Mouse (Mus musculus) hindbrain, embryonic 11.5 days (tissue): ENCODE results near the gene Ern1. TPM values are rescaled to one million over a fixed set of nuclear protein-coding genes. Genes with fewer than 3 reads are reported as not detected.

ENCODE experiments used
- ATAC-seq: fragments of 200-750 bp; cut with Nextera tagmentation; 2 replicates; pipeline ENCODE4 v1.8.0; 2017; ENCODE audit warnings: mild to moderate bottlenecking, moderate TSS enrichment, moderate library complexity; ENCODE audit not compliant: low FRiP score
- DNase-seq: peaks from one replicate; pipeline ENCODE4 v3.0.0-alpha.2; 2015; ENCODE audit warnings: low spot score
- H3K27ac ChIP-seq: fragments of 300-500 bp; sonication (generic); 2 replicates; pipeline ENCODE4 v1.5.1; 2014; ENCODE audit warnings: mild to moderate bottlenecking, low read depth, low read length
- H3K27me3 ChIP-seq: fragments of 300-500 bp; sonication (generic); 2 replicates; pipeline ENCODE4 v1.6.1; 2014; ENCODE audit warnings: mild to moderate bottlenecking, low read length, moderate library complexity, mixed read lengths; ENCODE audit not compliant: control insufficient read depth, insufficient read depth
- H3K36me3 ChIP-seq: fragments of 300-500 bp; sonication (generic); 2 replicates; pipeline ENCODE4 v1.6.1; 2014; ENCODE audit warnings: mild to moderate bottlenecking, low read length, moderate library complexity, mixed read lengths; ENCODE audit not compliant: control insufficient read depth, insufficient read depth
- H3K4me1 ChIP-seq: fragments of 300-500 bp; sonication (generic); replicated peaks from 2 replicates; pipeline ENCODE4 v1.6.1; 2014; ENCODE audit warnings: low read length, mixed read lengths; ENCODE audit not compliant: control insufficient read depth, insufficient read depth
- H3K4me2 ChIP-seq: fragments of 300-500 bp; sonication (generic); replicated peaks from 2 replicates; pipeline ENCODE4 v1.6.1; 2014; ENCODE audit warnings: mild to moderate bottlenecking, low read depth, low read length
- H3K4me3 ChIP-seq: fragments of 300-500 bp; sonication (generic); 2 replicates; pipeline ENCODE4 v1.5.1; 2014; ENCODE audit warnings: low read depth, low read length
- H3K9ac ChIP-seq: fragments of 300-500 bp; sonication (generic); 2 replicates; pipeline ENCODE4 v1.6.1; 2014; ENCODE audit warnings: low read depth, low read length
- H3K9me3 ChIP-seq: fragments of 300-500 bp; sonication (generic); 2 replicates; pipeline ENCODE4 v1.6.1; 2016; ENCODE audit warnings: low read length; ENCODE audit not compliant: control insufficient read depth
- WGBS: fragments of 180-500 bp; shearing (Covaris S2); extraction: QIAGEN DNeasy Blood & Tissue Kit; methylation state at CpG from one replicate; pipeline ENCODE4 v1.1.7; 2014; 5-methylcytosine and 5-hydroxymethylcytosine counted together
- polyA plus RNA-seq: library from polyadenylated mRNA; unstranded; fragments of >200 nt; fragmentation: Nextera tagmentation; extraction: Ambion mirVana; gene quantifications from 2 replicates; pipeline ENCODE4 v1.2.1, GENCODE M21; 2014

Gene Ern1
- polyA plus RNA-seq, 1 experiment from 2014 or later, result 5.5 TPM

- no peaks in the 10 kb centered on the region for H3K4me1 ChIP-seq
- DNase-seq (no peak), ATAC-seq (no peak)
- no peak overlapping the region for H3K4me3 ChIP-seq
- WGBS, result 46% methylated on average over 9 of the region's 9 CpGs
- H3K9me3 ChIP-seq, result no peaks in the 10 kb centered on the region
- no peak overlapping the region for H3K27ac ChIP-seq
- no peak overlapping the region for H3K9ac ChIP-seq
- no peaks in the 10 kb centered on the region for H3K27me3 ChIP-seq
- H3K4me2 ChIP-seq, result no peak overlapping the region
- H3K36me3 ChIP-seq, result no peaks in the 10 kb centered on the region
Observed at GRCm38 (mm10) chr11:106374559-106374958, 113.1 kb downstream of the Ern1 start.

- Histone ChIP-seq H3K9ac (no peak overlapping the region), H3K4me2 (no peak overlapping the region), H3K4me3 (no peak overlapping the region), H3K27ac (no peak overlapping the region), H3K27me3 (no peaks in the 10 kb centered on the region), H3K9me3 (no peaks in the 10 kb centered on the region), H3K36me3 (no peaks in the 10 kb centered on the region), H3K4me1 (no peaks in the 10 kb centered on the region)
- ATAC-seq (no peak), DNase-seq (no peak)
- 64% methylated on average over 11 of the region's 11 CpGs for WGBS
Observed at GRCm38 (mm10) chr11:106373998-106374397, 113.7 kb downstream of the Ern1 start.

- WGBS, result 16% methylated on average over 3 of the region's 3 CpGs
- Histone ChIP-seq H3K9ac (no peak overlapping the region), H3K36me3 (no peaks in the 10 kb centered on the region), H3K27ac (no peak overlapping the region), H3K27me3 (no peaks in the 10 kb centered on the region), H3K4me2 (no peak overlapping the region), H3K4me1 (peaks cover 6% of the 10 kb centered on the region; the same call in 1 of the 2 replicates), H3K4me3 (no peak overlapping the region), H3K9me3 (no peaks in the 10 kb centered on the region)
- DNase-seq (peak; percentile 86), ATAC-seq (no peak)
Observed at GRCm38 (mm10) chr11:106366316-106366715, 121.3 kb downstream of the Ern1 start.

- ATAC-seq (no peak), DNase-seq (no peak)
- Histone ChIP-seq H3K9ac (peak within 1 kb of the TSS; percentile 15; the same call in 1 of the 2 replicates), H3K4me1 (peaks cover 6% of the 10 kb centered on the region; the same call in 1 of the 2 replicates), H3K27ac (no peak within 1 kb of the TSS), H3K36me3 (no peaks in the 10 kb centered on the region), H3K4me3 (no peak within 1 kb of the TSS), H3K27me3 (no peaks in the 10 kb centered on the region), H3K9me3 (no peaks in the 10 kb centered on the region), H3K4me2 (peak within 1 kb of the TSS; percentile 28; the same call in 1 of the 2 replicates)
- 56% methylated on average over 10 of the region's 10 CpGs for WGBS
Observed at GRCm38 (mm10) chr11:106365366-106365765, 122.3 kb downstream of the Ern1 start, which contains the start of gene Prr29. Gene Prr29, plus strand, starts transcription at chr11:106365472.

DNA sequence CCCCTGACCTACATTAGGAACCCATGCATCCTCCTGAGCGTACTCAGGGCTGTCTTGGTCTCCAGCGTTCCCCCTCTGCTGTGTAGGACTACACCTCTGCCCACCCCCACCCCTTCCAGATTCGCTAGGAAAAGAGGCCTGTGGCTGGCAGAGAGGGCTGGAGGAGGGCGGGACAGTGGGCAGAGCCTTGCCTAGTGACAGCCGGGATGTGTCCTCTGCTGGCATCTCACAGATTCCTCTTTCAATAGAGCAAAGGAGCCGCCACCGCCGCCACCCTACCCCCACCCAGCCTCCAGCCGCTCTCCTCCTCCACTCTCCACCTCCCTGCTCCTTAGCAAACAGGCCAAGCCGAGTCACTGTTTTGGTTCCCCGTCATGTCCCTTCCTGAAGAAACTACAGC, 122.9 kb downstream of the Ern1 start:
- Histone ChIP-seq H3K4me2 (peak overlapping the region; percentile 28; the same call in 1 of the 2 replicates), H3K27ac (no peak overlapping the region), H3K4me1 (peaks cover 6% of the 10 kb centered on the region; the same call in 1 of the 2 replicates), H3K9ac (peak overlapping the region; percentile 15; the same call in 1 of the 2 replicates), H3K27me3 (no peaks in the 10 kb centered on the region), H3K36me3 (no peaks in the 10 kb centered on the region), H3K4me3 (no peak overlapping the region), H3K9me3 (no peaks in the 10 kb centered on the region)
- no peak for ATAC-seq
- peak; percentile 27 for DNase-seq
- WGBS, result 6% methylated on average over 11 of the region's 11 CpGs

- Histone ChIP-seq H3K4me2 (no peak overlapping the region), H3K4me3 (no peak overlapping the region), H3K27me3 (no peaks in the 10 kb centered on the region), H3K27ac (no peak overlapping the region), H3K9me3 (no peaks in the 10 kb centered on the region), H3K9ac (no peak overlapping the region), H3K4me1 (no peaks in the 10 kb centered on the region), H3K36me3 (no peaks in the 10 kb centered on the region)
- 26% methylated on average over 5 of the region's 5 CpGs for WGBS
- no peak for ATAC-seq
- peak; percentile 57 for DNase-seq
Observed at GRCm38 (mm10) chr11:106359350-106359749, 128.3 kb downstream of the Ern1 start.

GRCm38 (mm10) chr11:106355382-106356128, 132.1 kb downstream of the Ern1 start:
- WGBS, result 71% methylated on average over 19 of the region's 19 CpGs
- no peaks in the 10 kb centered on the region for H3K4me1 ChIP-seq
- no peak overlapping the region for H3K9ac ChIP-seq
- H3K36me3 ChIP-seq, result no peaks in the 10 kb centered on the region
- ATAC-seq (no peak), DNase-seq (no peak)
- no peaks in the 10 kb centered on the region for H3K27me3 ChIP-seq
- no peak overlapping the region for H3K4me2 ChIP-seq
- H3K4me3 ChIP-seq, result no peak overlapping the region
- no peak overlapping the region for H3K27ac ChIP-seq
- H3K9me3 ChIP-seq, result no peaks in the 10 kb centered on the region

DNA sequence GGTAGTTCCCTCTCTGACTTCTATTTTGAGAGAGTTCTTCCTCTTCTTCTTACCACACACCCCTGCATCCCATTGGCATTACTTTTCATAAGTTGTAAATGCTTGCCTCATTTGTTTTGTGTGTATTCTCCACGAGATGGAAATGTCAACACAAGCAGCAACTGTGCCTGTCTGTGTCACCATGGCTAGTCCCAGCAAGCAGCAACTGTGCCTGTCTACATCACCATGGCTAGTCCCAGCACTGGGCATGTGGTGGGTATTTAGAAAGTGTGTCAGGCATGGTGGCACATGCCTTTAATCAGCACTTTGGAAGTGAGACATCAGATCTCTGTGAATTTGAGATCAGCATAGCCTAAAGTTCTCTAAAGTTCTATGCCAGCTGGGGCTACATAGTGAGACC, 133.5 kb downstream of the Ern1 start:
- no peaks in the 10 kb centered on the region for H3K4me1 ChIP-seq
- H3K9me3 ChIP-seq, result no peaks in the 10 kb centered on the region
- no peak overlapping the region for H3K4me2 ChIP-seq
- no peak overlapping the region for H3K9ac ChIP-seq
- ATAC-seq (no peak), DNase-seq (no peak)
- 81% methylated on average over 1 of the region's 1 CpGs for WGBS
- no peak overlapping the region for H3K27ac ChIP-seq
- H3K36me3 ChIP-seq, result no peaks in the 10 kb centered on the region
- no peak overlapping the region for H3K4me3 ChIP-seq
- no peaks in the 10 kb centered on the region for H3K27me3 ChIP-seq

DNA sequence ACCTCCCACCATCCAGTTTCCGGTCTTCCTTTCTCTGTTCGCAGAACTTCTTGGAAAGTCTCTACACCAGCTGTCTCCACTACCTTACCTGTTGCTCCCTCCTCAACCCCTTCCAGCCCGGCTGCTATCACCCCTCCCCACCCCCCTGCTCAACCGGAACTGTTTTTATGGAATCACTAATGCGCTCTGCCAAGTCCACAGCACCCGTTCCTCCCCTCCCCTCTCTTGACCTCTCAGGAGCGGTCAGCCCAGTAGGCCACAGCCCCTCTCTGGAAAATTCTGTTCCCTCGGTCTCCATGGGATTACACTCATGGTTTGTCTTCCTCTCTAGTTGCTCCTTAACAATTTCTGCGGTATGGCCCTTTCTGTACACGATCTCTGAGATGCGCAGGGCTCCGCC, 134.5 kb downstream of the Ern1 start, which contains the start of gene Scn4a:
Gene Scn4a, minus strand, starts transcription at position 101 of the 400 bp plus-strand sequence.
- DNase-seq (no peak), ATAC-seq (no peak)
- Histone ChIP-seq H3K4me1 (no peaks in the 10 kb centered on the region), H3K4me2 (no peak within 1 kb of the TSS), H3K4me3 (no peak within 1 kb of the TSS), H3K9ac (no peak within 1 kb of the TSS), H3K27me3 (no peaks in the 10 kb centered on the region), H3K36me3 (no peaks in the 10 kb centered on the region), H3K9me3 (no peaks in the 10 kb centered on the region), H3K27ac (no peak within 1 kb of the TSS)
- 93% methylated on average over 12 of the region's 12 CpGs for WGBS
